Mouse (Mus musculus): ENCODE results near the gene Abhd6.

DNA sequence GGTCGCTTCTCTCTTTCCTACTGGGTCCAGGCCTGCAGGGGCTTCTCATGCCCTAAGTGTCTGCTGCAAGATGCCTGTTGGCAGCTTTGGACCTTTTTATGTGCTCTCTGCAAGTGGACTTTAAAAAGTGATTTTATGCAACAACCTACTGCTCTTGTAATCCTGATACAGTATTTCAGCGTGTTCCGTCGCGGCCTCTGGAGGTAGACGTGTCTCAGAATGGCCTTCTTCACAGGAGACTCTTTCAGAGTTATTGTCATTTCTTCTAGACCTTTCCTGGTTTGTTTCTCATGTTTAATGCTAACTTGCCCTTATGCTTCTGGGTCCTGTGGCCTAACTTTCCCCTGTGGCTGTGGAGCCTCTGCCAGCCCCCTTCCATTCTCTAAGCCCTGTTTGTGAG is 13.1 kb downstream of the Abhd6 start:
- no peak for TF ChIP-seq CTCF (IDR thresholded peaks at IDR 0.05; ENCODE audit: extremely low read depth, insufficient read length, insufficient replicate concordance, low read depth, low read length)
- TF ChIP-seq POLR2A (IDR thresholded peaks at IDR 0.05; ENCODE audit: low read depth, low read length) = no peak

Data from small intestine, adult 2 months (tissue).